Mouse (Mus musculus): ENCODE data around the gene Chrna9.

DNA sequence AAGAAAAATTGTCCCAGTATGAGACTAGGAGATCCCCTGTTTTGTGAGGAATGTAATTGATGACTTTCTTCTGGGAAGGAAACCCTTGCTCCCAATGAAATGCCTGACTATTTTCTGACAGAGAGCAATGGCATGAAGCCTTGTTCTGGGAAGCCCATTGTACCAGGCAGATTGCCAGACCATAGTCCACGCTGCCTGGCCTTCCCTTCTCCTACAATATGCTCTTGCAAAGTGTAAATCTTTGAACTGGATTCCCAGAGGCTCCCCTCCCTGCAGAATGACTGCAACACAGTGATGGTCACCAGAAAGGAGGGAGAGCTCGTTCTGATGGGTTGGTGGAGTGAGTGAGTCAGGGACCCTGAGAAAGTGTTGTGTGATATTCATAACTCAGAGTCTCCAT is 26.0 kb upstream of the Chrna9 start:
- TF ChIP-seq POLR2A (IDR thresholded peaks at IDR 0.05; ENCODE audit: borderline replicate concordance, extremely low read depth, low read depth, low read length): no peak
- TF ChIP-seq CTCF (IDR thresholded peaks at IDR 0.05; ENCODE audit: insufficient read depth, low read length): no peak
